10 mouse cellular contexts compared by ENCODE assay signal in the genomic region with DNA sequence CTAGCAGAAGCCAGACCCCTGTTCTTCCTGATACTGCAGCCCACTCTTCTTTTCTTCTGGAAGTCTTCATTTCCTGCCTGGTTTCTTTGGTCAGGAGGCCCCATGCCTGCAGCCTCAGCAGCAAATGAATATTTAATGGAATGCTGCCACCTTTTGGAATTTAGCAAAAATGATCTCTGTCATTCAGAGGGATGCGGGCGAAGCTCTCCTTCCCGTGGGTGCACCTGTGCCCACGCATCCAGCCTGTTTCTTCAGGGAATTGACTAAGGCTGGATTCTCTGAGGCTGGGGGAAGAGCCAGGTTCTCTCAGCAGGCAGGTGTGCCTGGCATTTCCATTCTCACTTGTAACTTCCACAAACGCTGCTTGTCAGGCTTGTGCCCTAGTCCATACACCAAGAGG.
A peak's percentile ranks its signal among the peaks of the same experiment; 100 is the strongest.
DNase-seq lines count a peak whose midpoint lies in the region; ATAC-seq and TF ChIP-seq lines count a peak whose summit lies in the region.
"Had no signal": no experiment of that assay in that cellular context is flagged by ENCODE, and none has a peak within 500 bp of the region (broad histone marks: within the 10 kb centered on the region; RNA-seq: fewer than 3 reads in every experiment).

No protein-coding gene starts in this region.

- DNase-seq in cerebellum, postnatal 14 days = peak; percentile 35 to 54
- peak; percentile 77 for DNase-seq in midbrain, embryonic 14.5 days
- DNase-seq in layer of hippocampus, adult 9-11 months = peak; percentile 62
- no peak for DNase-seq in stomach, postnatal 0 days (ENCODE audit: low spot score)
- no peak for DNase-seq in ovary, postnatal 14 days (ENCODE audit: low spot score)
- DNase-seq in thymus, postnatal 10 days (ENCODE audit: low spot score in 2 of 2) = no peak

- peak; percentile 48 for TF ChIP-seq CTCF in stomach, postnatal 0 days (IDR thresholded peaks at IDR 0.05; ENCODE audit: low read depth)

- H3K9ac ChIP-seq in midbrain, embryonic 14.5 days (replicated peaks; ENCODE audit: low read length) = no peak overlapping the region
- H3K9ac ChIP-seq in midbrain, embryonic 13.5 days (replicated peaks) = no peak overlapping the region
- H3K9ac ChIP-seq in stomach, postnatal 0 days (ENCODE audit: low read length) = peak overlapping the region; percentile 8; the same call in 1 of the 2 replicates
- H3K9ac ChIP-seq: heart, embryonic 12.5 days had no signal

- peaks cover 18% of the 10 kb centered on the region for H3K4me1 ChIP-seq in midbrain, embryonic 14.5 days (ENCODE audit: control insufficient read depth, insufficient read depth, low read length)
- peaks cover 30% of the 10 kb centered on the region for H3K4me1 ChIP-seq in midbrain, embryonic 13.5 days (replicated peaks)
- no peaks in the 10 kb centered on the region for H3K4me1 ChIP-seq in stomach, postnatal 0 days (replicated peaks; ENCODE audit: control insufficient read depth, insufficient read depth)

- no peak overlapping the region for H3K4me2 ChIP-seq in midbrain, embryonic 14.5 days (ENCODE audit: low read length)
- H3K4me2 ChIP-seq in midbrain, embryonic 13.5 days (replicated peaks) = no peak overlapping the region
- H3K4me2 ChIP-seq in stomach, postnatal 0 days (replicated peaks; ENCODE audit: low read depth) = no peak overlapping the region
- H3K4me2 ChIP-seq: heart, embryonic 12.5 days; midbrain, embryonic 11.5 days had no signal

- H3K27ac ChIP-seq in midbrain, embryonic 14.5 days (replicated peaks; ENCODE audit: low read depth, low read length) = no peak overlapping the region
- no peak overlapping the region for H3K27ac ChIP-seq in midbrain, embryonic 13.5 days
- H3K27ac ChIP-seq in stomach, postnatal 0 days (replicated peaks) = no peak overlapping the region

- H3K9me3 ChIP-seq in midbrain, embryonic 14.5 days (ENCODE audit: control insufficient read depth, low read length) = no peaks in the 10 kb centered on the region
- no peaks in the 10 kb centered on the region for H3K9me3 ChIP-seq in midbrain, embryonic 13.5 days
- H3K9me3 ChIP-seq in stomach, postnatal 0 days (ENCODE audit: control insufficient read depth, low read length) = no peaks in the 10 kb centered on the region
- H3K9me3 ChIP-seq: heart, embryonic 12.5 days had no signal

- ATAC-seq in cerebellum, adult (ENCODE audit: insufficient number of reproducible peaks, low FRiP score, low TSS enrichment) = no peak
- no peak for ATAC-seq in midbrain, embryonic 14.5 days (ENCODE audit: low FRiP score, low TSS enrichment)
- ATAC-seq in midbrain, embryonic 13.5 days = no peak
- ATAC-seq in stomach, postnatal 0 days (ENCODE audit: low FRiP score, low TSS enrichment) = no peak

- no peaks in the 10 kb centered on the region for H3K36me3 ChIP-seq in midbrain, embryonic 14.5 days (ENCODE audit: control insufficient read depth, insufficient read depth, low read length)
- no peaks in the 10 kb centered on the region for H3K36me3 ChIP-seq in midbrain, embryonic 13.5 days
- no peaks in the 10 kb centered on the region for H3K36me3 ChIP-seq in stomach, postnatal 0 days (ENCODE audit: control insufficient read depth, insufficient read depth, low read length)
- H3K36me3 ChIP-seq: heart, embryonic 12.5 days had no signal

- WGBS in midbrain, embryonic 14.5 days = 42% methylated on average over 5 of the region's 5 CpGs
- WGBS in midbrain, embryonic 13.5 days = 50% methylated on average over 5 of the region's 5 CpGs
- 38% methylated on average over 5 of the region's 5 CpGs for WGBS in stomach, postnatal 0 days

- H3K27me3 ChIP-seq in midbrain, embryonic 14.5 days (ENCODE audit: control insufficient read depth, insufficient read depth, low read length) = no peaks in the 10 kb centered on the region
- H3K27me3 ChIP-seq in midbrain, embryonic 13.5 days = no peaks in the 10 kb centered on the region
- H3K27me3 ChIP-seq in stomach, postnatal 0 days (ENCODE audit: control insufficient read depth, insufficient read depth, low read length) = no peaks in the 10 kb centered on the region

- no peak overlapping the region for H3K4me3 ChIP-seq in midbrain, embryonic 14.5 days (replicated peaks; ENCODE audit: low read depth, low read length)
- no peak overlapping the region for H3K4me3 ChIP-seq in midbrain, embryonic 13.5 days (replicated peaks)
- no peak overlapping the region for H3K4me3 ChIP-seq in stomach, postnatal 0 days (ENCODE audit: low read depth, low read length)
- H3K4me3 ChIP-seq: heart, embryonic 12.5 days had no signal

- no peak for TF ChIP-seq EP300 in stomach, postnatal 0 days (optimal IDR thresholded peaks at IDR 0.05)

Comparison
In these comparisons a context has a peak if more than half of its experiments do, and no peak if none do; other contexts are left out.
1. DNase-seq: peak in cerebellum, postnatal 14 days (2 of 2), midbrain, embryonic 14.5 days (single experiment) and layer of hippocampus, adult 9-11 months (single experiment); none in stomach, postnatal 0 days (single experiment), ovary, postnatal 14 days (single experiment) and thymus, postnatal 10 days (0 of 2).